Comparison of ENCODE assay signal across 24 mouse cellular contexts in the genomic region with DNA sequence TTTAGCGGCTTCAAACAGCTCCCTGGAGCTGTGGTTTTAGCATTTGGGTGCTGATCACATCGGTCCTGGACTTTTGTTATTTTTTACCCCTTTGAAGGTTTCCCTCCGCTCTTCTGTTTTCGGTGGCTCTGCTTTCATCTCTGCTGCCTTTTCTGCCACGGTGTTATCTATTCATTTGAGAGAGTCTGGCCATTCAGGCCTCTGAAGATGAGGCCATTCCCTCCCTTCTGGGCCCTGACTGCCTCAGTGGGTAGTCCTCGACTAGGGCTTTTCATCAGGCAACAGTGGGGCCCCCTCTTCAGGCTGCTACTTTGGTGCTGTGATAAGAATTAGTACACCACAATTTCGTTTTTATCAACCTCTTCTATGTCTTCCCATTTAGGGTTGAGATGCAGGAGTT.
"Had no signal": no experiment of that assay in that cellular context is flagged by ENCODE, and none has a peak within 500 bp of the region (broad histone marks: within the 10 kb centered on the region; RNA-seq: fewer than 3 reads in every experiment).

No protein-coding gene starts in this region.

- H3K4me3 ChIP-seq: gastrocnemius, adult 2 months; heart, adult 2 months; heart, embryonic 13.5 days; heart, embryonic 15.5 days; hindbrain, embryonic 13.5 days; hindbrain, embryonic 15.5 days; intestine, embryonic 15.5 days; layer of hippocampus, adult 2 months; left cerebral cortex, adult 2 months; limb, embryonic 13.5 days; limb, embryonic 15.5 days; liver, embryonic 12.5 days had no signal

- H3K9ac ChIP-seq: heart, embryonic 13.5 days; heart, embryonic 15.5 days; hindbrain, embryonic 13.5 days; hindbrain, embryonic 15.5 days; intestine, embryonic 15.5 days; limb, embryonic 13.5 days; limb, embryonic 15.5 days; liver, embryonic 12.5 days; liver, embryonic 14.5 days had no signal

- H3K9me3 ChIP-seq: heart, embryonic 13.5 days; heart, embryonic 15.5 days; hindbrain, embryonic 13.5 days; hindbrain, embryonic 15.5 days; intestine, embryonic 15.5 days; limb, embryonic 13.5 days; limb, embryonic 15.5 days; liver, embryonic 12.5 days had no signal

- ATAC-seq: inflammation-experienced regulatory T-cells, adult 6 months; intestine, embryonic 15.5 days; intestine, postnatal 0 days; liver, embryonic 12.5 days had no signal

- H3K27ac ChIP-seq: gastrocnemius, adult 2 months; heart, adult 2 months; heart, embryonic 13.5 days; heart, embryonic 15.5 days; hindbrain, embryonic 13.5 days; hindbrain, embryonic 15.5 days; intestine, embryonic 15.5 days; layer of hippocampus, adult 2 months; left cerebral cortex, adult 2 months; limb, embryonic 13.5 days; limb, embryonic 15.5 days; liver, embryonic 12.5 days; liver, embryonic 14.5 days had no signal

- H3K27me3 ChIP-seq: heart, embryonic 13.5 days; heart, embryonic 15.5 days; hindbrain, embryonic 13.5 days; hindbrain, embryonic 15.5 days; intestine, embryonic 15.5 days; limb, embryonic 15.5 days; liver, embryonic 12.5 days had no signal

- H3K4me1 ChIP-seq: intestine, embryonic 15.5 days; liver, embryonic 12.5 days had no signal

- H3K36me3 ChIP-seq: heart, embryonic 13.5 days; heart, embryonic 15.5 days; hindbrain, embryonic 13.5 days; hindbrain, embryonic 15.5 days; intestine, embryonic 15.5 days; limb, embryonic 13.5 days; limb, embryonic 15.5 days; liver, embryonic 12.5 days had no signal

- H3K4me2 ChIP-seq: heart, embryonic 11.5 days; heart, embryonic 13.5 days; heart, embryonic 15.5 days; hindbrain, embryonic 13.5 days; hindbrain, embryonic 15.5 days; intestine, embryonic 15.5 days; limb, embryonic 13.5 days; limb, embryonic 15.5 days; liver, embryonic 12.5 days had no signal

- DNase-seq: gastrocnemius, adult 2 months; gastrocnemius, postnatal 10 days; gastrocnemius, postnatal 25 days; heart, adult 2 months; heart, postnatal 4 days; kidney, adult 18-20 months; kidney, adult 8-10 months; kidney, postnatal 10 days; kidney, postnatal 25 days; kidney, postnatal 4 days had no signal
